Mouse (Mus musculus): ENCODE data around the gene Actn2.

The Actn2 gene

DNA sequence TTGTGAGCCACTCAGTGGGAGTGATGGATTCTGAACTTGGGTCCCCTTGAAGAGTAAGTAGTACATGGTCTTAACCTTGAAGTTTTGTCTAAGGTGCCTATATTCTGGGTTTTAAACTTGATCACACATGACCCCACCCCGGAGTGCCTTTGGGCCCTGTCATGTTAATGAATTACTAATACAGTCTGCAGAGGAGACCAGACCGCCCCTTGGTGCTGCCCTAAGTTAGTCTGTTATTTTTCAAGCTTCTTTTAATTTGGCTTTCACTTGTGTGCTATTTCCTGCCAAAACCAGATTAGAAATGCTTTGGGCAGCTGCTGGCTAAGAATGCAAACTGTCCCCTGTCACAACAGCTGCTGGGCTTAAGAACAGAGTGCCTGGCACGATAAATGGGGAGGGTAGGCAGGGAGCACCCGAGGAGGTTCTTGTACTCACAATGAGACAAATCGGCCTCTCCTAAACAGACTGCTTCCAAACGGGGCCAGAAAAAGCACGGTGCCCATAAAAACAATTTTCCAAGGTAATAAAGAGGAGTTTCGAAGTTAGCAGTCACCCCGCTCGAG, 28.5 kb downstream of the Actn2 start:
- DNase-seq: peak; percentile 32 to 56

DNA sequence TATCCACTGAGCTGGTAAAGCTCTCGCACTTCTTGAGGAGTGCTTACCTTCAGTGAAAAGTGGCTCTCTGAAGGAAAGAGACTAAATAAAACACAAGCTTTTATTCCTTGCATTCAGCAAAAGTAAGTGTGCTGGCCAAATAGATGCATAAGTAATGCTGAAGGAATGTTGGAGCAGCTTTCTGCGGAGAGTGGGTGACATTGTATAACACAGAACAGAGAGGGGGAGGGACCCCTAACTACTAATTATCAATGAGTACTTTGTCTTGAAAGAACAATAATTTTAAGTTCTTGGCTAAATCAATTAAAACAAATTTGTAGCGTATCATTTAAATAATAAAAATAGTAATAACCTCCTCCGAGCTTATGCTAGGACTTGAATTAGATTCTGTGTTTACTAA, 29.2 kb downstream of the Actn2 start:
- no peak for DNase-seq

DNA sequence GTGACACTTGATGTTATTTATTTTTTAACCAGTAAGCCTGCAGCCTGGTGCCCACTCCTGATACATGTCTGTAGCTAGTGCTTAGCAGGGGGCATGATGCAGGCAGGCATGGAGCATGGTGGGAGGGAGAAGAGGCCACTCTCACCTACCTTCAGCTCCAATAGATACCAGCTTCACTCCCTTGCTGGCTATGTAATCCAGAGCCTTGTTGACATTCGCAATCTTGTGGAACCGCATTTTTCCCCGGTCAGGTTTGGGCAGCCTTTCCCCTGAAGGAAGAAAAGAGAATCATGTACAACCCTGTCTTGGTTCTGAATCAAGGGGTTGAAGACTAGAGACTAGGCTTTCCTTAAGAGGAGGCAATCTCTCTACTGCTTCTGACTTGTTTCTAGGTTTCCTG, 31.1 kb downstream of the Actn2 start:
- no peak for DNase-seq

DNA sequence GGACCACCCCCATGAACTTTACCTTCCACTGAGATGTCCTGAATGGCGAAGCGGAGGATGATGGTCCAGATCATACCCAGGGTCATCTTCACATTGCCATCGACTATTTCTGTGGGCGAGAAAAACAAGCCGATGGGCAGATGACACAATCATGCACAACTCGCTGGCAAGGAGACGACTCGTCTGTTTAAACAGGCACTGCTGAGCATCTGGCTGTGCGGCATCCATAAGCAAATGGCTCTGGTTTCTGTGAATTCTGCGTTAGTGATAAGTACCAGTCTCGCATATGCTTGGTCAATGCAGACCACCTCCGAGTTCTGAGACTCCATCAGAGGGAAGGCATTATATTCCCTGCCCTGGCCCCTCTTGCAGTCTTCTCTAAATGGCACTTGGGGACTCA, 31.7 kb downstream of the Actn2 start:
- no peak for DNase-seq

DNA sequence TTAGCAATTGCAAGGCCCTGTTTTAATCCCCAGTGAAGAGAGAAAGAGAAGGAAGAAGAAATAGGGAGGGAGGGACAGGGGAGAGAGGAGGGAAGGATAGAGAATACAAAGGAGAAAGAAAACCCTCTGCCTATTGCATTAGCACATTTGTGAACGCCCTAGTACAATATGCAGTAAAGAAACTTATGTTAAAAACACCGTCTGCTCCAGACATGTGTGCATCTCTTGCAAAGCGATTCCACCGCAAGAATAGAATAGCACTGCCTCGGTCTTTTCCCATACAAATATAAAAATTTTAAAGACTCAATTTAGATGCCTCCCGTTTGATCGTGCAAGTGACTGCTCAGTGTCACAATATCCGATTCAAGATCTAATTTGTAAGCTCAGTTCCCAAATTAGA, 32.1 kb downstream of the Actn2 start:
- DNase-seq: no peak

DNA sequence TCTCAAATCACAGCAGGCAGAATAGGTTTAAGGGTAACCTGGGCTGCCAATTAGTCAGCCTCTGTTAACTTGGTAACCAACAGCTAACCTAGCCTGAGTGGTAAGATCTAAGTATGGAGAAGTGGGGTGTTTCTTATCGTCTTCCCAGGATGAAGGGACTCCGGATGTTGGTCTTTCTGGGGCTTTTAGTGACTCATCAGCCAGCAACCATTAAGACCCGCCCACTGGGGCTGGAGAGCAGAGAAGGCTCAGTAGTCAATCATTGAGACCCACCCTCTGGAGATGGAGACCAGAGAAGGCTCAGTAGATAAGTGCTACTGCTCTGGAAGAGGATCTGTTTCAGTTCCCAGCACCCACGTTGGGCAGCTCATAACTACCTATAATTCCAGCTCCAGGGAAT, 33.3 kb downstream of the Actn2 start:
- DNase-seq: no peak

DNA sequence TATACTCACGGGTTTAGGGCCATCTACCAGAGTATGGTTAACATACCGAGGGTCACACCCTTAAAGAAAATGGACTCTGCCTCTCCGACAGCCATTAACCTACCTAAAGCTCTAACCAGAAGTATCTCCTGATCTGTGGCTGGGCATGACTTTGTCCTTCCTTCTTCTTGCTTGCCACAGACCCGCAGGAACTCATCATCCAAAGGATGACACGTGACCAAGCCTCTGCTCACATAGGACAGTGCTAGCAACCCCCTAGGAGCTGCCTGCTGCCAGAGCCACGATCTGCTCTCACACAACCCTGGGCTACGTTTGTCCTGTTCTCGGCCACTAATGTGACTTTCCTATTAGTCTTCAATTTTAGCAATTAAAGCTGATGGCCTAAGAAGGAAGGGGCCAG, 35.0 kb downstream of the Actn2 start:
- DNase-seq: no peak

DNA sequence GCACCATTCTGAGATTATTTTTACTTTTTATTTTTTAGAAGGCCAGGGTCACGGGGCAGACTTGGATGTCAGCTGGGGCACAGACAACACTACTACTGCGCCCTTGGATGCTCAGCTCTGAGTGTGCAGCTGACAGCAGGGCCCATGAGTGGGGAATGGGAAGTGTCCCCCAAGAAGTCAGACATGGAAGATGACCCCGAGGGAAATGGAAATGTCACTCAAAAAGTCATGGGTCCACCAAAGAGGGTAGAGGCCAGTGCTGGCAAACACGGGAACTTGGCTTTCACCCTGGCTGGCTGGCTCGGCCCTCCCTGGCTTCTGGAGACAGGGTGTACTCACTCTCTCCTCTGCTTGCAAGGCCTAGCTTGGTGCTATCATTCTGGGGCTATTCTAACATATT, 35.6 kb downstream of the Actn2 start:
- DNase-seq: no peak

DNA sequence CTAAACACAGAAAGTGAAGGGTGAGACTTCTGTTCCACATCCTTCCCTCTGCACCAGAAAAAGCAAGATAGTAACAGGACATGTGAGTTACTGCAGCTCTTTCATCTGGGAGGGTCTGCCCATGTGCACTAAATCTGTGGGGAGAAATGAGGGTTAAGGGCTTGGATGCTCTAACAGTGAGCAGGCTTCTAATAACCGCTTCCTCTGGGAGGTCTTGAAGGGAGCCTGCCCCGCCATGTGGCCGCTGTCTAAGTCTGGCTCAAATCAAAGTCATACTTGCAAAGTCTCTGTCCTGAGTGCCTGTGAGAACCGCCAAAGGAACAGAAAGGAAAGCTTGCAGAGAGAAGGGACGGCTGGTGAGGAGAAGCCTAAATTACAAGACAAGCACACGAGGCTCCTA, 42.8 kb downstream of the Actn2 start:
- no peak for DNase-seq

DNA sequence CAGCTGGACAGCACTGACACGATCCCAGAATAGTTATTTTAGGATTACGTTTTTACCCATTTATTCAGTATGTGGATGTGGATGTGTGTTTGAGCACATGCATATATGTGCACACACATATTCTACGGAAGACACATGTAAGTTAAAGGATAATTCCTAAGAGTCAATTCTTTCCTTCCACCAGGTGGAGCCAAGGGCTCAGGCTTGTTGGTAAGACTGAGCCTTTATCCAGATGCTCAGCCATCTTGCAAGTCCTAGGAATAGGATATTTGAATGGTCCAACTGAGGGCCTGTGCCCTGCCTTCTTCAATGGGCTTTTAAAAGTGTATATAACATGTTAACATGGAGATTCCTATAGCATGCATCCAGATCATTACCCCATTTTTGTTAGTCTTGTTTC, 43.9 kb downstream of the Actn2 start:
- DNase-seq: peak in 1 of 2 experiments; percentile 46

DNA sequence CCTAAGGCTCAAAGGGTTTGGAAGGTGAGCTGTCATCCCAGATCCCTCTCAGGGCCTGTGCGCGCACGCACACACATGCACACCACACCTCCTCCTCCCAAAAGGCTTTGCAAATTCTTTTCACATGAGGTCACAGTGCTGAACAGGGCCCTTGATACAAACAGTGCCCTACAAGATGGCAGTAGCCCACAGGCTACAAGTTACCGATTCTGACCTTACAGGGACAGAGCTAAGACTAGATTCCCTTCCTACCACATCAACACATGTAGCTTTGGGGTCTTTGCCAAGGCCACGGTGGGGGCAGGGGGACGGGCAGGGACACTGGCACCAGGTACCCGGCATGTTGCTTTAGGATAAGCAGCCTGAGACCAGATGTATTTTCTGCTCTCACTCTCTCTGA, 46.8 kb downstream of the Actn2 start:
- DNase-seq: no peak

DNA sequence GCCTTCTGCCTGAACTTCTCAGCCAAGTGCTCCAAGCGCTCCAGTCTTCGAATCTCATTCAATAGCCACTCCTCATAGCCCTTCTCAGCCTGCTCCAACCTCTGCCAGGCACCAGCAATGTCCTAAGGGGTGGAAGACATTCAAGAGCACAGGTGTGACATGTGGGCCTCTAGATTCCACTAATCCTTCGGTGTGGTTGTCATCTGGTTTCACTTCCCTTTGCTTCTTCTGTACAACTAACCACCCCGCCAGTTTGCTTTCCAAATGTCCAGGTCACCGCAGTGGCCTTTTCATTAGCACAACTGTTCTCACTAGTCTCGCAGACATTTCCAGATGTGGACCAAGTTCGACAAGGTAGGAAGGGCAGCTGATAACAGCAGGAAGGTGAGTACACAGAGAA, 49.9 kb downstream of the Actn2 start:
- no peak for DNase-seq

DNA sequence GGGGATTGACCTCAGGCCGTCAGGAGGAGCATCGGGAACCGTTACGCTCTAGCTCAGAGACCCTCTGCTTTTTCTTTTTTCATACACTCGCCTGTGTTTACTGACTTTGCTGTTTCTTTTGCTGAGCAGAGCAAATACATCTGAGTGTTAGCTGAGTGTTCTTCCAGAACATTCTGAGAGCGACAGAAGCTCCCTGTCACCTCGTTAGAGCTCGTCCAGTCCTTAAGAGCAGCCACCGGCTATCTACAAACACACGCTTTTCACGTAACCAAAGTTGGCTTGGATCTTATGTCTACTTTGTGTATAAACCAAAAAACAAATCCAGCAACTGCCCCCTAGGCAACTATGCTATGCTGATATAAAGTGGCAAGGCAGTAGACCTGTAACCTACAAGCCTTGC, 56.0 kb downstream of the Actn2 start:
- no peak for DNase-seq

DNA sequence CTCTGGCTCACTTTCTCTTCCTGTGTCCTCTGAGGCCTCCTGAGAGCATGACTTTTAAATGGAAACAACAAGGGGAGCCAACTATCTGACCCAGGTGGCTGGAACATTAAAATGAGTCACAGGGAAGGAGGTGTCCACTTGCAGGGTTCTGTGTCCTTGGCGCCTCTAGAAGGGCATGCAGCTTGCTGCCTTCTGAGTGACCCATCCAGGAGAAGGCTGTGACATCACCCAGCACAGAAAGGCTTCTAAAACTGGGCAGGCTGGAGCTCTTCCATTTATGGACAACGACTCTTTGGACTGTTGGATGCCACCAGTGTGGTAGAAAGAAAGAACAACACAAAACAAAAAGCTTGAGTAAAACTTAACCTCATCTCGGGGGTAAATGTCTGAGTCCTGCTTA, 56.7 kb downstream of the Actn2 start:
- DNase-seq: peak; percentile 29 to 81

DNA sequence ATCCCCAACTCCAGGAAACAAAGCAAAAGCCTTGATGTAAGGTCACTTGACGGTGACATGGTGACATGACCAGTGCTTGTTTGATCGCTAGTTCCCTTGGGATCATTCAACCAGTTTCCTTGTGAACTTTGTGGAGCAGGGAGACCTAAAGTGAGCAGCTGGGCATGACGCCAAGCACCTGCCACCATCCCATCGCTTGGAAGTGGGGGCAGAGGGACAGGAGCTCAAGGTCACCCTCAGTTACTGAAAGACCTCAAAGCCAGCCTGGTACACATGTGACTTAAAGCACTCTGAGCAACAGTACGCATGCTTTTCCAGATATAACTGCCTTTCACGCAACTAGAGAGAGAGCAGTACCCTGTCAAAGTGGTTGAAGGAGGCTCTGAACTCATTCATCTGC, 65.8 kb downstream of the Actn2 start:
- peak; percentile 20 to 66 for DNase-seq

DNA sequence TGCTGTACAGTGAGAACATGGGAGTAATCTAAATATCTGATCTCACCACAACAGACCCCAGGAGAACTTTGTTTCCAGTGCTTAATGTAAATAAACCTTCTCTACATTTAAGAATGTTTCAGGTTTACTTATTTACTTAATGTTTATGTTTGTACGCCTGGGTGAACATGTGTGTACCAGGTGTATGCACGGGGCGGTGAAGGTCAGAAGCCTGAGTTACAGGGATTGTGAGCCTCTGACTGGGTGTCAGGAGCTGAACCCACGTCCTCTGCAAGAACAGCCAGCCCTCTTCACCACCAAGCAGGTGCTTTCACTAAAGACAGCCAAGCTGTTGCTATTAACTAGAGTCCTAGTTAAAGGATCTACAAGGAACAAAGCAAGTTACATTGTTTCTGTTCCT, 66.3 kb downstream of the Actn2 start:
- DNase-seq: peak in 1 of 2 experiments; percentile 52

DNA sequence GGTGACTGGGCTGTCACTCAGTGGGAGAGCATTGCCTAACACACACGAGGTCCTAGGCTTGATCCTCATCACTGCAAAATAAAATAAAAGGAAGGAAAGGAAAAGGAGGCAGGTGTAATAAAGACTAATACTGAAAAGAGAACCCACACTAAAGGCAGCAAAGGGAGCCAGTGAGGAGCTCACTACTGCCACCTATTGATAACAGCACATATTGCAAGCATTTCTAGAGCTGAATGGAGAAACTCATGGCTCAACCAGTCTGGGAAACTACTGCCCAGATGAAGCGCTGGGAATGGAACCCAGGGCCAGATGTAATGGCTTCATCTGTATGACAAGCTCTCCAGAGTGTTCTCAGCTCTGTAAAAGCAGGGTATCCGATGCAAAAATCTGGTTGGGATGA, 67.6 kb downstream of the Actn2 start:
- peak in 1 of 2 experiments; percentile 41 for DNase-seq

DNA sequence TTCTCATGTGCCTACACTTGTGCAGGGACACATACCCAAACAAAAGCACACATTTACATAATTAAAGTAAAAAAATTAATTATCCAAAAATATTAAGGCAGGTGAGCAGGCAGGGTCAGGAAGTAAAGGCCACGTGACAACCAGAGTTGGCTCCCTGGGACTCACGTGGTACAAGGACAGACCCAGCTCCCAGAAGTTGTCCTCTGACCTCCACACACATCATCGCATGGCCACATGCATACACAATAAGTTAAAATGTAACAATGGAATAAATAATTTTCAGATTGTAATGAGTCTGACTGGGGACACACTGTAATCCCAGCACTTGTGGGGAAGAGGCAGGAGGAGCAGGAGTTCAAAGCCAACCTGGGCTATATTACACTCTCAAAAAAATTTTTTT, 72.6 kb downstream of the Actn2 start:
- peak in 1 of 2 experiments; percentile 18 for DNase-seq

DNA sequence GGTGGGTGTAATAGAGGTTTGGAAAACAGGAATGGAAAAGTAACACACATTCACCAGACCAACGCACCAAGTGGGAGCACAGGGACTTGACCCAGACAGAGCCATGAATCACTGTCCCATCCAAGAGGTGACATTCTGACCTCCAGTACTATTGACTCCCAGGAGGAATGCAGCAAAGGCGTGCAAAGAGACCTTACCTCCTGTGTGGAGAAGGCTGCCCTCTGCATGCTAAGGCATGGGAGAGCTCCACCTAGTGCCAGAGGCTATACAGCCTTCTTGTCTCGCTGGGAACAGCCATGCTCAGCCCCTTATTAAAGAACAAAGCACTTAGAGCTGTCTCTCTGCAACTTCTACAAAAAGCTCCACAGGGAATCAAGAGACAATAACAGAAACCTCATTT, 73.5 kb downstream of the Actn2 start:
- DNase-seq: peak in 1 of 2 experiments; percentile 45

DNA sequence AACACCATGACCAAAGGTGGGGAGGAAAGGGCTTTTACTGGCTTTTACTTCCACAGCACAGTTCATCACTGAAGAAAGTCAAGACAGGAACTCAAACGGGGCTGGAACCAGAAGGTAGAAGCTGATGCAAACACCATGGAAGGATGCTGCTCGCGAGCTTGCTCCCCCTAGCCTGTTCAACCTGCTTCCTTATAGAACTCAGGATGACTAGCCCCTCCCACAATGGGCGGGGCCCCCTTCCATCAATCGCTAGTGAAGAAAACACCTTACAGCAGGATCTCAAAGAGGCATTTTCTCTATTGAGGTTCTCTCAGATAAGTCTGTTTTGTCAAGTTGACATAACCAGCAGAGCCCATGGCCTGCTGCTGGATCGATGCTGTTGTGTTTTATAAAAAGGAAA, 76.6 kb downstream of the Actn2 start:
- DNase-seq: no peak

DNA sequence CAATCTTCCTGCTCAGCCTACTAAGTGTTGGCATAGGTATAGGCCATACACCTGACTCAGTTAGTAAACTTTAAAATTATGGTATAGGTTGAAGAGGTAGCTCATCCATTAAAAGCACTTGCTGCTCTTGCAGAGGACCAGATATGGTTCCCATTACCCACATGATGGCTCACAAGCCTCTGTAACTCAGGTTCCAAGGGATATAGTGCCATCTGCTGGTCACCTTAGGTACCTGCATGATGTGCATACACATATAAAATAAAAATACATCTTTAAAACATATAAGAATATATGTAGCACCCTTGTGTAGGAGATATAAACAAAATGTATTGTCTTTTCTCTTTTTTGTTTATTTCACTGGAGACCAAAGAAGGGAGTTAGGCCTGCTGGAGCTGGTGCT, 79.1 kb downstream of the Actn2 start:
- no peak for DNase-seq

DNA sequence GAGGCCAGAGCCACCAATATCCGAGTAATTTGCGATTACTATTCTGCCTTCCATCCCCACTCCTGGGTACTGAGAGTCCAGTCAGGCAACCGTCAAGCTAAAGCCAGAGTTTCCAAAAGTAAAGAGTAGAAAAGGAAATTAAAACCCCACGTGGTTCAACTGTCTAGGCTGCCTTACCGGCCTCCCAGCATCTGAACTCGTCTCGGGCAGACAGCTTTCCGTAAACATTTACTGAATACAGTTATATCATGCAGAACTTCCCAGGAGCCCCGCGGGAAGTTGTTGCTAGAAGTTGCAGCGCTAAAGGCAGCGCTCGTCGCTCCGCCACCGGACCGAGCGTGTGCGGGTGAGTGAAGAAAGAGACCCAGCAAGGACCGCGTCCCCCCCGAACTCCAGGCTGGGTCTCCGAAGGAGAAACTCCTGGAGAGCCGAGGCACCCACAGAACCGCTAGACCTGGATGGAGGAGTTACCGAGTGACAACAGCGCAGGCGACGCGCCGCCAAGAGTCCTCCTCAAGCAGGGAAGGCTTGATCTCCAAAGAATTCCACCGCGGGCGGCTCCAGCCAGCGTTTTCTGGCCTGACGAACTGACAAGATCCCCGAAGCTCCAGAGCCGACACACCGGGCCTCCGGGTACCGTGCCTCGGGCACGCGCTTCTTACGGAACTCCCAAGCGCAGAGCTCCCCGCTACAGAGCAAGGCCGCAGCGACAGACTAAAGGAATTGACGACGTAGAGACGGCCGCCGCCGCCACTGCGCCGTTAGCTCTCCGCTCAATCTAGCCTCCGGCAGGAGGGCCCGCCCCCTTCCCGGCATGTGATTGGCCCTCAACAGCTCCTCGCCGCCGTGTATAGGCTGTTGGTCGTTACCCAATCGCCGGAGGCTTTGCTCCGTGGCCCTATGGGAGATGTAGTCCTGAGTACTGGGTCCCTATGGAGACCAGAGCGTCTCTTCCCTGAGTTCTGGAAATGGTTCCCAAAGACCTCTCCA, 82.9 kb downstream of the Actn2 start, which contains the start of gene Mtr:
TSS of gene Mtr (minus strand) at position 723 of the 990 bp plus-strand sequence.
- DNase-seq: peak; percentile 98 to 99

DNA sequence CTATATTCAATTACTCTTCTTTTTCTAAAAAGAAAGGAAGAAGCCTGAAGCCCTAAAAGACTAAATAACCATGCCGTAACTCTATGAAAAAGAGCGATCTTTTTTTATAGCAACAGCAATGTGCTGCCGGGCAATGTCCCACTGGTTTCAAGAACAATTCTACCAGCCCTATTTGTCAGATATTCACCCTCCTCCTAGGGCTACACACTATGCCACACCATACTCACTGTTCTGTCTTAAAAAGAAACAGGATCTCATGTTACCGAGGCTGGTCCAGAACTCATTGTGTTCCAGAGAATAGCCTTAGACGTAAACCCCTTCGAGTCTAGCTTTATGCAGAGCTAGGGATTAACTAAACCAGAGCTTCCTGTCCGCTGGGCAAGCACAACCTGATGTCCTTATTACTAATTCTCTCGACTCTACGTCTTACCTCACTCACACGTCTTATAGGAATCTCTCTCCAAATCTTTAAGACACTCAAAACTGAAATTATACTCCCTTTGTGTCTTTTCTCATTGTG, 83.6 kb downstream of the Actn2 start:
- no peak for DNase-seq

Measured in kidney, postnatal 25 days (tissue).